Mouse (Mus musculus) bone marrow macrophage, adult 2 months (primary cell): ENCODE results near the gene Nfkbid.

ENCODE experiments used
- CTCF ChIP-seq: IDR thresholded peaks from 2 replicates; pipeline ENCODE4 v1.5.1; 2012; ENCODE audit warnings: low read depth, mild to moderate bottlenecking, low read length, moderate library complexity
- POLR2A ChIP-seq: IDR thresholded peaks from 2 replicates; pipeline ENCODE4 v1.6.1; 2012; ENCODE audit warnings: mild to moderate bottlenecking, low read depth, low read length, borderline replicate concordance

- TF ChIP-seq CTCF: no peak
- no peak for TF ChIP-seq POLR2A
Observed at GRCm38 (mm10) chr7:30450241-30450640, 28.7 kb downstream of the Nfkbid start.
